Mouse (Mus musculus): ENCODE results near the gene Ranbp6.

The Ranbp6 gene

DNA sequence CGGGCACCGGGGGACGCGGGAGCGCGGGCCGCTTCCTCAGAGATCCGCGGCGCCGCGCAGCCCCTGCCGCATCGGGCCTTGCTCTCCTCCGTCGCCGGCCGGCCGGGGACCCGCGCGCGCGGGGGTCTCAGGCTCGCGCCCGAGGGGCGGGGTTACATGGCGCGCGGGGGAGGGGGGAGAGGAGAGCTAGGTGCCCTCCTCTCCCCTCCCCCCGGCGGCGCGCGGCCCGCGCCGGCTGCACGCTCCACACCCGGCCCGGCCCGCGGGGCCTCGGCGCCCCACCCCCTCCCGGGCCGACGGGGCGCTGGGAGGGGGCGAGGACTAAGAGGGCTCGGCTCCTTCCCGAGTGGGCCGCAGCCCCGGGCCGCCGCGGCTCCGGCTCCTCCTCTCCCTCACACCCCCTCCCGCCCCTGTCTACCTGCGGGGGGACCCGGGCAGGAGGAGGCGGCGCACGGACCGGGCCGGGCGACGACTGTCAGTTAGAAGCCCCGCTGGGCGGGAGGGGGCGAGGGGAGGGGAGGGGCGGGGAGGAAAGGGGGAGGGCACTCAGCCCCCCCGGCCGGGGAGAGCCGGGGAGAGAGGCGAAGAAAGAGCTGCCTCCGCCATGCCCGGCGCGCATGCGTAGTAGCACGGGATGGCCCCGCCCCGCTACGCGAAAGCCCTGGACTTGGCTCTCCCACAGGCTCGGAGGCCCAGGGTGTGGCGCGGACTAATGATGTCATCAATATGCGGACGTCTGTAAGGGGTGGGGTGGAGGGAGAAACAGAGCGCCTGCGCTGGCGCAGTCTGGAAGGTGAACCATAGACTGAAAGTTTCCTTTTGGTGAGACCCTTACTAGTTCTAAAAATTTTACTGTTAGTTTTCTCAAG, 6.6 kb downstream of the Ranbp6 start, which contains the start of gene 9930021J03Rik:
9930021J03Rik (minus strand) TSS at position 73 of the 869 bp plus-strand sequence.
- DNase-seq (ENCODE audit: low spot score) = peak; percentile 99

DNA sequence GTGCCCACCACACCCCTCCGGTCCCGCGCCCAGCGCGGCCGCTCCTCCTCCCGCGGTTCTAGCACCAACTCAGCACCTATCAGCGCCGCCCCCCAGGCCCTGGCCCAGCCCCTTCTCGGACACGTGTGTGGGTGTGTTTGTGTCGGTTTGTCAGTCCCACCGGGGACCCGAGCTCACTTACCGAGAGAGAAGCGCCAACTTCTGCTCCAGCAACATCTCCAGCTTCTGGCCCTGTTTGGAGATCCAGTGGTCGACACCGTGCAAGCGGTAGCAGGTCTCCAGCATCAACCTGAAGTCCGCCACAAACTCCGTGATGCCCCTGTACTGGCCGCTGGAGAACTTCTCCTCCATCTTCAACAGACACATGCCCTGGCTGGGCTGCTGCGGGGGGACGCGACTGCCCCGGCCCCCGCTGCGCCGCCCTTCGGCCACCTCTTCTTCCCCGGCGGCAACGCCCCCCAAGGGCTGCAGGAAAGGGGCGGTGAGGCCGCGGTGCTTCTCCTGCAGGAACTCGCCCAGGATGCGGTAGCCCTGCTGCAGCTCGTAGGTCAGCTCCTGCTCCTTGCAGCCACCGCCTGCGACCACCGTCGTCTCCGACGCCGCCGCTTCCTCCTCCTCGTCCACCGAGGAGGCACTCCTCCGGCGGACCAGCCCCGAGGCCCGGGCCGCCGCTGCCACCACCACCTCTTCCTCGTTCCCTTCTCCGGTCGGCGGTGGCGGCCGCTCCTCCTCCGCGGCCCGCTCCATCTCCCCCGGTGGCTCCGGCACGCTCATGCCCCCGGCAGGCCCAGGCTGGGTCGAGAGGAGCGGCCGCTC, 7.5 kb downstream of the Ranbp6 start:
- DNase-seq (ENCODE audit: low spot score) = peak; percentile 76

DNA sequence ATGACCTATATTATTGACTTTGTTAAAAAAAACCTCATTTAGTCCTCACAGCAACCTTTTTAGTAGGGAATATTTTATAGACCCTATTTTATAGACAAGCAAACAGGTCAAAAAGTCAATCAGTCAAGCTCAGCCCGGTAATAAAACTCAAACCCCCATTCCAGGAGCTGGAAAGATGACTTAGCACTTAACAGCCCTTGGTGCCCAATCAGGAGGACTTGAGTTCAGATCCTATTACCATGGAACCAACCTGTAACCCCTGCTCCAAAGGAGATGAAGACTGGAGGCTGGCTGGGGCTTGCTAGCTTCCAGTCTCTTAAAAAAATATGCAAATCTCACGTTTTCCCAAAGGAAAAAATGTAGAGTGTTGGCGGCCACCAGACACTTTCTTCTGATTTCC, 8.8 kb downstream of the Ranbp6 start:
- no peak for DNase-seq (ENCODE audit: low spot score)

DNA sequence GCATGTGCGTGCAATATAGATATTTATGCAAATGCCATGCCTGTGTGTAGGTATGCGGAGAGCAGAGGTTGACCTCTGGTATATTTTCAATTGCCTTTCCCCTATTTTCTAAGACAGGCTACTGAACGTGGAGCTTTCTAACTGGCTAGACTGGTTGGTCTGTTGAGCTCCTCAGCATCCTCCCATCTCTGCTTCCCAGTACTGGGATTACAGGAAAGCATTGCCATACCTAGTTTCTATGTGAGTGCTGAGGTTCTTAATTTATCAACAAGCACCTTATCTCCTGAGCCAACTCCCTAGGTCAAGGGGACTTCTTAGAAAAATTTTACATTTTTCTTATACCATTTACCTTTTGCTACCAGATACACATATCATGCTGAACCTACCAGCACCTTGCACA, 15.4 kb downstream of the Ranbp6 start:
- DNase-seq (ENCODE audit: low spot score) = no peak

DNA sequence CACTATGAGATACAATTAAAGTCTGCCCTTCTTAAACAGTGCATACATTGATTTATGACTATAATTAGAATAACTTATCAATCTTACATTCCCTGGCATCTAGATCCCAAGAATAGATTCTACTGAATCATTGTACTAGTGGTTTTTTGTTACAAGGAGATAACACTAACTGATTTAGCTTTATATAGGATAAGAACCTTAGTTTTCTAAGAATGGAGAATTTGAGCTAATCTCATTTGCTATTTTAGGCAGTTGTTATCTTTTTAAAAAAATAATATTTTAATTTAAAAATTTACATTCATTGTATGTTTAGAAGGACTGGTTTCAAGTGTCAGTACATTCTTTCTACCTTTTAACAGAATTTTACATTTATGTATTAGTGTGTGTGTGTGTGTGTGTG, 24.8 kb downstream of the Ranbp6 start:
- DNase-seq (ENCODE audit: low spot score) = no peak

DNA sequence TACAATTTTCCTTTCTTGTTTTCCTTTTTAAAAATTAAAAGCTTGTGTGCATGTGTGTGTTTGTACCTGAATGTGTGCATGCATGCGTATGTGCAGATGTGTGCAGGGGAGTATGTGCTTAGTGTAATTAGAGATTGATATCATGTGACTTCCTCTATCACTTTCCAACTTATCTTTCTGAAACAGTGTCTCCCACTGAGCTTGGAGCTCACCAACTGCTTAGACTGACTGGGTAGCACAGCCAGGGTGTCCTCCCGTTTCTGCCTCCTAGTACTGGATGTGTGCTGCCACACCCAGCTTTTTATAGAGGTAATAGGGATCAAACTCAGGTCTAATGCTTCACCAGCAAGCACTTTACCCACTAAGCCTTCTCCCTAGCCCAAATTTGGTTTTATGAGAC, 29.9 kb downstream of the Ranbp6 start:
- no peak for DNase-seq (ENCODE audit: low spot score)
